Mouse (Mus musculus) neural tube, embryonic 14.5 days (tissue): ENCODE measurements at regions not wholly inside any gene's neighbourhood (a gene's known extent, or its start where the extent isn't known, plus 50 kb on each side); places are given as distances from the start of the nearest gene placed in this dataset.

Source experiments
- ATAC-seq: fragments of 200-750 bp; cut with Nextera tagmentation; 2 replicates; pipeline ENCODE4 v1.8.0; 2017; ENCODE audit warnings: low read depth, mild to moderate bottlenecking, moderate TSS enrichment, moderate library complexity
- H3K27ac ChIP-seq: fragments of 300-500 bp; sonication (generic); 2 replicates; pipeline ENCODE4 v1.5.1; 2014; ENCODE audit warnings: low read depth, mild to moderate bottlenecking, control low read depth, low read length, moderate library complexity, mixed read lengths
- H3K27me3 ChIP-seq: fragments of 300-500 bp; sonication (generic); 2 replicates; pipeline ENCODE4 v1.6.1; 2014; ENCODE audit warnings: low read length; ENCODE audit not compliant: control insufficient read depth, insufficient read depth
- H3K36me3 ChIP-seq: fragments of 300-500 bp; sonication (generic); 2 replicates; pipeline ENCODE4 v1.6.1; 2014; ENCODE audit warnings: low read length, mixed read lengths; ENCODE audit not compliant: control insufficient read depth, insufficient read depth
- H3K4me1 ChIP-seq: fragments of 300-500 bp; sonication (generic); 2 replicates; pipeline ENCODE4 v1.6.1; 2014; ENCODE audit warnings: low read length; ENCODE audit not compliant: control insufficient read depth, insufficient read depth
- H3K4me2 ChIP-seq: fragments of 300-500 bp; sonication (generic); 2 replicates; pipeline ENCODE4 v1.6.1; 2014; ENCODE audit warnings: mild to moderate bottlenecking, low read depth, low read length, control low read depth
- H3K4me3 ChIP-seq: fragments of 300-500 bp; sonication (generic); 2 replicates; pipeline ENCODE4 v1.5.1; 2014; ENCODE audit warnings: low read depth, low read length, control low read depth, mixed read lengths
- H3K9ac ChIP-seq: fragments of 300-500 bp; sonication (generic); replicated peaks from 2 replicates; pipeline ENCODE4 v1.6.1; 2014; ENCODE audit warnings: low read depth, mild to moderate bottlenecking, control low read depth, low read length, mixed read lengths
- H3K9me3 ChIP-seq: fragments of 300-500 bp; sonication (generic); 2 replicates; pipeline ENCODE4 v1.6.1; 2016; ENCODE audit warnings: low read length; ENCODE audit not compliant: control insufficient read depth
- WGBS: fragments of 180-500 bp; shearing (Covaris S2); extraction: QIAGEN DNeasy Blood & Tissue Kit; methylation state at CpG from one replicate; pipeline ENCODE4 v1.1.7; 2014; 5-methylcytosine and 5-hydroxymethylcytosine counted together

DNA sequence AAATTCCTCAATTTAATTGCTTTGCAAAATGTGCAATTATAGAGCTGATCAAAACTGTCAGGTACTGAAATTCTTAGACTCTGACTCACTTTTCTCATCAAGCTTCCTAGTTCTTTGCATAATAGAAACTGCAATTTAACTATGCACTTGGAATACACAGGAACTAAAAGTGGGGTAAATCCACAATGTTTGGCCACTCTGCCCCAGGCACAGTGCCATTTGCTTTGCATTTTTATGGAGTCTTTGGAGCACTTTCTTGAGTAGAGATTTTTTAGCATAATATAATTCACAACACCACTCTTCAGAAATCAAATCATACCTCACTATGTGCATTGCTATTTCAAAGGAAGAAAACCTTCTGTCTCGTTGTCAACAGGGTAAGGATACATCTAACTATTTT lies 414.5 kb upstream of the A730009L09Rik start:
- Histone ChIP-seq H3K27ac (no peak overlapping the region), H3K4me2 (no peak overlapping the region), H3K4me3 (no peak overlapping the region), H3K27me3 (no peaks in the 10 kb centered on the region), H3K9me3 (no peaks in the 10 kb centered on the region), H3K4me1 (no peaks in the 10 kb centered on the region), H3K36me3 (no peaks in the 10 kb centered on the region), H3K9ac (no peak overlapping the region)
- ATAC-seq = no peak
- 88% methylated on average over 1 of the region's 1 CpGs for WGBS

DNA sequence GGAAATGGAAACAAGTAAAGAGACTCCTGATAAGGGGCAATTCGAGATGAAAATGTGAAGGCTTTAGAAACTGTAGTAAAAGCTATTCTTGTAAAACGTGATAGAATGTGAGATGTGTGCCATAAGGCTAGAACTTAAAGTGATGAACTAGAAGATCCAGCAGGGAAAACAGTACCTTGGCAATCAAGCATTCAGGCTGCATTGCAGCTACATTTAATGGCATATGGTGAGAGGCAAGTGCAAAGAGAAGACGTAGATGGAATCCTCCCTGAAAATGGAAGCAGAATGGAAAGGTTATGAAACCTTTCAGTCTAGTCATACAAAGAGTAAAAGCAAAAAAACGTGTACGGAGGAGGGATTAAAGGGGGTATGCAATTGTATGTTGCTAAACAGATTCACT lies 403.3 kb upstream of the A730009L09Rik start:
- Histone ChIP-seq H3K27me3 (no peaks in the 10 kb centered on the region), H3K27ac (no peak overlapping the region), H3K4me1 (no peaks in the 10 kb centered on the region), H3K9ac (no peak overlapping the region), H3K36me3 (no peaks in the 10 kb centered on the region), H3K9me3 (no peaks in the 10 kb centered on the region), H3K4me2 (no peak overlapping the region), H3K4me3 (no peak overlapping the region)
- WGBS = 83% methylated on average over 5 of the region's 5 CpGs
- ATAC-seq = no peak

DNA sequence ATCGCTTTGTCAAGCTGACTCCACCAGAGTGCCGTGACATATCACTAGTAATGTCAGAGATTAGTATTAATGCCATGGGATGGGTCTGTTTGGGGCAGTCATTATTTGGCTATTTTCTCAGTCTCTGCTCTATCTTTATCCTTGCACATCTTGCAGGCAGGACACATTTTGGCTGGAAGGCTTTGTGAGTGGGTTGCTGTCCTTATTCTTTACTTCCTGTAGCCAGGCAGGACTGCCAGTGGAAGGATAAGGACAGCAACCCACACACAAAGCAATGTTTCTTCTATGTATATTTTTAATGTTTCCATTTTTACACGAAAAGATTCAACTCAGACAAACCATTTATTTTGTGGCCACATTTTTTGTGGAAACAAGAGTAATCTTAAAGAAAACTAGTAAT lies 397.4 kb upstream of the A730009L09Rik start:
- 92% methylated on average over 3 of the region's 3 CpGs for WGBS
- H3K27ac ChIP-seq = no peak overlapping the region

DNA sequence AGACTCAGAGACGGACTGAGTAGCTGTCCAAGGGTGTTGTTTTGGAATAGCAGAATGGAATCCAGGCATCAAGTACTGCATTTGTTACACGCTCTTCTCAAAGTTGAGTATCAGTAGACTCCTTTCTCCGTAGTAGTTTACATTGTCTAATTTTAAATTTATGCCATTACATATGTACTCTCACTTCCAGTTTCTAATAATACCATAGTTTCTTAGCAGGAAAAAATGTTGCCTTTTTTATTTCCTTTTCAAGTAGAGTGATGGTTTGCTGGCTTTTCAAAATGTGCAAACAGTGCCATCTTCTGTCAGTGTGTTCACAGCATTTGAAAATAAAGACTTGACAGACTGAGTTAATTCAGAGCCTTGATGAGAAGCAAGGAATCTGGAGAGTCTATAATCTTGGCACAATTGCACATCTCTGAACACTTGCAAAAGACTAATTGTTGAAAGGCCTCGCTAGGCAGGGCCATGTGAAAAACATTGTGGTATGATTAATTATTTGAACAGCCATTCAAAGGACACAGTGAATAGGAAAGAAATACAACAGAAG lies 379.2 kb upstream of the A730009L09Rik start:
- H3K4me3 ChIP-seq = no peak overlapping the region
- no peaks in the 10 kb centered on the region for H3K9me3 ChIP-seq
- H3K36me3 ChIP-seq = no peaks in the 10 kb centered on the region
- WGBS = 54% methylated on average over 4 of the region's 4 CpGs
- H3K27me3 ChIP-seq = no peaks in the 10 kb centered on the region
- H3K9ac ChIP-seq = no peak overlapping the region
- ATAC-seq = peak; percentile 61; the same call in 1 of the 2 replicates
- no peaks in the 10 kb centered on the region for H3K4me1 ChIP-seq
- H3K4me2 ChIP-seq = no peak overlapping the region
- no peak overlapping the region for H3K27ac ChIP-seq

More for the DNA sequence above, 397.4 kb upstream of the A730009L09Rik start:
- no peak overlapping the region for H3K4me2 ChIP-seq
- H3K27me3 ChIP-seq = no peaks in the 10 kb centered on the region
- no peaks in the 10 kb centered on the region for H3K4me1 ChIP-seq
- no peak overlapping the region for H3K9ac ChIP-seq
- H3K9me3 ChIP-seq = no peaks in the 10 kb centered on the region
- no peak overlapping the region for H3K4me3 ChIP-seq
- ATAC-seq = no peak
- no peaks in the 10 kb centered on the region for H3K36me3 ChIP-seq

DNA sequence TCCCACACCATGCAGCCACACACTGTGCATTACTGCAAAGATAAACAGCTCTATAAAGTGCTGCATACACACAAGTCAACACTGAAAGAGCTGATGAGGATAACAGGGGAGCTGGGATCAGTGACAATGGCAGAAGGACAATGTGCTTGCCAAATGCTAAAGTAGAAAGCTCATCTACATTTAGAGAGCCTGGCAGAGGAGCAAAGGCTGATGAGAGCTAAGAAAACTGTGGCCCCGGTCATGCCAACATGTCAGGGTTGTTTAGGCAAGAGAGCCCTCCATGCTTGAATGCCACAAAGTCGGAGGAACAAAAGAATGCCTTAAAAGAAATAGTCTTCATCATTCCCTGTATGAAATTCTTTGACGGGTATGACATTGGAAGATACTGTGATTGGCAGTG lies 363.0 kb upstream of the A730009L09Rik start:
- ATAC-seq = no peak

DNA sequence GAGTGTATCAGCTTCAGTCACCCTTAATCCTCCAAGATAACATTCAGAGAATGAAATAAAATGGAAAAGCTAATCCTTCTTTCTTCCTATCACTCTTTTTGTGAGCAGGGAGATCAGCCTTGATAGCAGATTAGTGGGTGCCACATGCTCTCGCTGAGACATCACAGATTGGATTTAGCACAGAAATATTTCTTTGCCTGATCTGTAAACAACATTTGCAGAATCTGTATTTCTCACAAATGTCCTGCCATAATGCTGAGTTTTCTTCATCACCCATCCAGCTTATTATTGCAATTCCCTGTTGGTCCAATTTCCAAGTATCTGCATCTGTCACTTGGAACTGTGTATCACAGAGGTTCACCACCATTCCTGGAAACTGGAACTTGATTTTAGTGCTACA lies 342.8 kb upstream of the A730009L09Rik start:
- WGBS = 90% methylated on average over 1 of the region's 1 CpGs
- no peaks in the 10 kb centered on the region for H3K36me3 ChIP-seq
- H3K4me3 ChIP-seq = no peak overlapping the region
- no peaks in the 10 kb centered on the region for H3K4me1 ChIP-seq
- no peaks in the 10 kb centered on the region for H3K27me3 ChIP-seq
- H3K9me3 ChIP-seq = no peaks in the 10 kb centered on the region
- no peak overlapping the region for H3K27ac ChIP-seq
- H3K9ac ChIP-seq = no peak overlapping the region
- no peak overlapping the region for H3K4me2 ChIP-seq
- no peak for ATAC-seq

More for the DNA sequence above, 363.0 kb upstream of the A730009L09Rik start:
- H3K4me3 ChIP-seq = no peak overlapping the region
- no peaks in the 10 kb centered on the region for H3K27me3 ChIP-seq
- WGBS = 84% methylated on average over 3 of the region's 3 CpGs
- H3K36me3 ChIP-seq = no peaks in the 10 kb centered on the region
- no peaks in the 10 kb centered on the region for H3K9me3 ChIP-seq
- H3K4me2 ChIP-seq = no peak overlapping the region
- H3K4me1 ChIP-seq = no peaks in the 10 kb centered on the region
- no peak overlapping the region for H3K27ac ChIP-seq
- no peak overlapping the region for H3K9ac ChIP-seq
